Mouse (Mus musculus): ENCODE results near the gene Trmu.

- TF ChIP-seq POLR2A (IDR thresholded peaks at IDR 0.05; ENCODE audit: borderline replicate concordance, insufficient read depth, low read length) (no peak), CTCF (IDR thresholded peaks at IDR 0.05; ENCODE audit: borderline replicate concordance, insufficient read depth, low read depth, low read length) (no peak)
Measured at GRCm38 (mm10) chr15:85885606-85886005, 6.5 kb downstream of the Trmu start.

Data from cerebellum, adult 2 months (tissue).